Mouse (Mus musculus): ENCODE measurements at regions not wholly inside any gene's neighbourhood (a gene's known extent, or its start where the extent isn't known, plus 50 kb on each side); places are given as distances from the start of the nearest gene placed in this dataset.

DNA sequence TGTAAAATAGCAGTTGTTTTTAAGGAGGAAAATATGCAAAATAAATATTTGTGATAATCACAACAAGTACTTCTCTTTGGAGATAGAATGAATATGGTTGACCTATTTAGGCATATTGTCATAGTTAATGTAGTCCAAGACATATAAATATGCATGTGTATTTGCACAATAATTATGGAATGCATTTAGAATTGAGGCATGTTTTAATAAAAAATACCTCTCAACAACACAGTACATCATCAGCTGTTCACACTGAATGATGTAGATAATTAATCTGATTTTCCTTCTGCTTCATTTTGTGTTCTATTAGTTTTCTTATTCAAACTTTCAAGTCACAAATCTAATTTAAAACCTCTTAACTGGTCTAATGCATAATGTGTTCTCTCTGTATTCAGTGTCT is 1685.2 kb upstream of the Pcdh17 start:
- TF ChIP-seq CTCF (IDR thresholded peaks at IDR 0.05; ENCODE audit: borderline replicate concordance, insufficient read depth, low read depth, low read length) (no peak), POLR2A (IDR thresholded peaks at IDR 0.05; ENCODE audit: borderline replicate concordance, insufficient read depth, low read length) (no peak)

Data from cerebellum, adult 2 months (tissue).